In the genomic region with DNA sequence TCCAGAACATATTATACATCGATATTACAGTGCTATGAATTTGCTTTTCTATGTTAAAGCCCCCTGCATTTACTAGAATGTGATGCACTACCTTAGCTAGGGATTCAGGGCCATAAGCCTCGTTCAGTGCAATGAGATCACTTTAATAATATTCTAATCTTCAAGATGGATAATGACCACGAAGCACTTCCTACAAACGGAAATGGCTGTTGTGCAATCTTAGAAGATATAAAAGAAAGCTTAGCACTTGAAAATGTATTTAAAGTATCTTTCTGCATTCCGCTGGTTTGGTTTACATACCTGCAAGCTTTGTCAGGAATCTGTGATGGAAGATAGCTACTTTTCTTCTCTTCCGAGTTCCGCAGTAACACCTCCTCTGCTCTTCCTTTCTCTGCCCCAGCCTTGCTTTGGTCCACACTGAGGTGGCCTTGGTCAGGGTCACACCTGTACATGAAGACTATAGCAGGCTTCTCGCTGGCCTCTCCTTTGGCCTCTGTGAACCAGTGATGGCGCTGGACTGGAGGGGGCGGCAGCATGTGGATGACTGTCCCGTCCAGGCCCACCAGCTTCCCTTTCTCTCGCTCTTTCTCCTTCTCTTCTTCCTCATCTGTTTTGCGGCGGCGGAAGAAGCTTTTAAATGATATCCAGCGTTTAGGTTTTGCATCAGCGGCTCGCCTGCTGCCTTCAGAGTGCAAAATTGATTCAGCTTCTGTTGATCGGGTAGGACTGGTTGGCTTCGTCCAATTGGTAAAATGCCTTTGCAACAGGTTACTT, we compare ENCODE assay signal across 22 mouse cellular contexts.
DNase-seq lines count a peak whose midpoint lies in the region; ATAC-seq and TF ChIP-seq lines count a peak whose summit lies in the region.
"Had no signal": no experiment of that assay in that cellular context is flagged by ENCODE, and none has a peak within 500 bp of the region (broad histone marks: within the 10 kb centered on the region; RNA-seq: fewer than 3 reads in every experiment).

No protein-coding gene starts in this region.

- TF ChIP-seq POLR2A in heart, adult 2 months (IDR thresholded peaks at IDR 0.05; ENCODE audit: insufficient read depth, low read depth, low read length), result no peak
- TF ChIP-seq POLR2A in embryonic fibroblast, embryonic 13.5 days (IDR thresholded peaks at IDR 0.05; ENCODE audit: low read depth, low read length), result no peak
- TF ChIP-seq POLR2A in myocyte (IDR thresholded peaks at IDR 0.05; ENCODE audit: insufficient read length, low read depth), result no peak

- whole genome bisulfite sequencing in heart, adult 2 months, result 84% methylated on average over 20 of the region's 20 CpGs
- 91% methylated on average over 20 of the region's 20 CpGs for WGBS in heart, embryonic 10.5 days
- 78% methylated on average over 20 of the region's 20 CpGs for WGBS in liver, embryonic 12.5 days (ENCODE audit: insufficient replicate concordance)

- peak overlapping the region; percentile 9; the same call in 1 of the 2 replicates for H3K27ac ChIP-seq in heart, adult 2 months
- H3K27ac ChIP-seq in heart, embryonic 10.5 days, result no peak overlapping the region
- peak overlapping the region; percentile 38; the same call in 1 of the 2 replicates for H3K27ac ChIP-seq in embryonic fibroblast, embryonic 13.5 days (ENCODE audit: insufficient read depth, low read length)
- no peak overlapping the region for H3K27ac ChIP-seq in liver, embryonic 12.5 days
- H3K27ac ChIP-seq: hindbrain, embryonic 10.5 days; hindbrain, embryonic 13.5 days had no signal

- TF ChIP-seq CTCF in heart, adult 2 months (IDR thresholded peaks at IDR 0.05), result no peak
- no peak for TF ChIP-seq CTCF in E14TG2a.4 (conservative IDR thresholded peaks at IDR 0.05; ENCODE audit: low read length)
- TF ChIP-seq CTCF in embryonic fibroblast, embryonic 13.5 days (IDR thresholded peaks at IDR 0.05; ENCODE audit: borderline replicate concordance, insufficient read depth, low read length), result no peak

- intact Hi-C loops in heart, adult 2 months (cut with DNase I), result loop anchor here (10.0 kb wide), 1 partner anchor 377 kb away; no protein-coding TSS in a partner anchor

- H3K4me1 ChIP-seq in heart, adult 2 months (ENCODE audit: control insufficient read depth, insufficient read depth, low read length), result peaks cover 10% of the 10 kb centered on the region
- peaks cover 20% of the 10 kb centered on the region for H3K4me1 ChIP-seq in heart, embryonic 10.5 days
- peaks cover 11% of the 10 kb centered on the region; the same call in 1 of the 2 replicates for H3K4me1 ChIP-seq in E14TG2a.4 (replicated peaks; ENCODE audit: low read depth, low read length)
- H3K4me1 ChIP-seq in embryonic fibroblast, embryonic 13.5 days (ENCODE audit: control insufficient read depth, insufficient read depth, low read length), result peaks cover 2% of the 10 kb centered on the region; the same call in 1 of the 2 replicates
- H3K4me1 ChIP-seq in liver, embryonic 12.5 days, result no peaks in the 10 kb centered on the region
- H3K4me1 ChIP-seq: hindbrain, embryonic 10.5 days; hindbrain, embryonic 13.5 days had no signal

- no peak for ATAC-seq in liver, embryonic 12.5 days
- ATAC-seq: forebrain, embryonic 14.5 days; hindbrain, embryonic 16.5 days; intestine, embryonic 16.5 days had no signal

- H3ac ChIP-seq in myocyte (ENCODE audit: control insufficient read depth, insufficient read length), result no peak overlapping the region

- peaks cover 5% of the 10 kb centered on the region for H3K9me3 ChIP-seq in heart, embryonic 10.5 days
- H3K9me3 ChIP-seq in E14TG2a.4 (ENCODE audit: low read length), result no peaks in the 10 kb centered on the region
- H3K9me3 ChIP-seq in liver, embryonic 12.5 days (replicated peaks), result peaks cover 5% of the 10 kb centered on the region

- no peak for TF ChIP-seq EP300 in heart, adult 2 months (IDR thresholded peaks at IDR 0.05; ENCODE audit: insufficient read depth, low read depth, low read length)

- H3K4me2 ChIP-seq in myocyte (ENCODE audit: low read depth), result no peak overlapping the region
- H3K4me2 ChIP-seq in liver, embryonic 12.5 days, result no peak overlapping the region
- H3K4me2 ChIP-seq: heart, embryonic 11.5 days; hindbrain, embryonic 13.5 days had no signal

- no peaks in the 10 kb centered on the region for H3K27me3 ChIP-seq in heart, adult 2 months (ENCODE audit: control insufficient read depth, insufficient read depth, low read length)
- no peaks in the 10 kb centered on the region for H3K27me3 ChIP-seq in heart, embryonic 10.5 days (ENCODE audit: insufficient read depth, poor library complexity, severe bottlenecking)
- H3K27me3 ChIP-seq in E14TG2a.4 (ENCODE audit: insufficient read depth, low read length), result no peaks in the 10 kb centered on the region
- no peaks in the 10 kb centered on the region for H3K27me3 ChIP-seq in myocyte (ENCODE audit: control insufficient read depth, insufficient read depth, insufficient read length)
- no peaks in the 10 kb centered on the region for H3K27me3 ChIP-seq in liver, embryonic 12.5 days (replicated peaks)
- H3K27me3 ChIP-seq: CH12.LX; hindbrain, embryonic 13.5 days had no signal

- H3K36me3 ChIP-seq in heart, adult 2 months (ENCODE audit: control insufficient read depth, insufficient read depth, low read length), result peaks cover 18% of the 10 kb centered on the region
- peaks cover 23% of the 10 kb centered on the region; the same call in 1 of the 2 replicates for H3K36me3 ChIP-seq in heart, embryonic 10.5 days
- peaks cover 23% of the 10 kb centered on the region for H3K36me3 ChIP-seq in E14TG2a.4 (ENCODE audit: insufficient read depth, low read length)
- no peaks in the 10 kb centered on the region for H3K36me3 ChIP-seq in myocyte (ENCODE audit: control insufficient read depth, insufficient read depth)
- peaks cover 13% of the 10 kb centered on the region for H3K36me3 ChIP-seq in liver, embryonic 12.5 days

- H3K9ac ChIP-seq in heart, adult 2 months (ENCODE audit: low read depth, low read length), result no peak overlapping the region
- no peak overlapping the region for H3K9ac ChIP-seq in liver, embryonic 12.5 days
- H3K9ac ChIP-seq: hindbrain, embryonic 13.5 days had no signal

- no peaks in the 10 kb centered on the region; the same call in 1 of the 2 replicates for H3K79me2 ChIP-seq in heart, adult 2 months (replicated peaks; ENCODE audit: control insufficient read depth, insufficient read depth, low read length)
- H3K79me2 ChIP-seq in myocyte (ENCODE audit: control insufficient read depth, insufficient read depth), result peaks cover 6% of the 10 kb centered on the region

- DNase-seq in heart, adult 2 months, result no peak
- no peak for DNase-seq in heart, embryonic 10.5 days (ENCODE audit: low spot score)
- no peak for DNase-seq in urinary bladder, adult 18-20 months (ENCODE audit: low spot score in 2 of 2)
- DNase-seq in urinary bladder, postnatal 25 days (ENCODE audit: low spot score), result no peak
- DNase-seq: adrenal gland, adult 2 months; adrenal gland, postnatal 14 days; cerebellum, adult 18-20 months; cerebellum, adult 9-10 months; cerebellum, postnatal 14 days; gastrocnemius, postnatal 14 days; heart, postnatal 36 days had no signal

- H3K4me3 ChIP-seq in heart, adult 2 months, result no peak overlapping the region
- H3K4me3 ChIP-seq in heart, embryonic 10.5 days, result no peak overlapping the region
- H3K4me3 ChIP-seq in E14TG2a.4 (replicated peaks; ENCODE audit: low read length) (peak overlapping the region; percentile 33; the same call in 1 of the 2 replicates), myocyte (no peak overlapping the region)
- H3K4me3 ChIP-seq in embryonic fibroblast, embryonic 13.5 days (ENCODE audit: insufficient read depth, low read length), result no peak overlapping the region
- H3K4me3 ChIP-seq in liver, embryonic 12.5 days, result no peak overlapping the region
- H3K4me3 ChIP-seq: hindbrain, embryonic 10.5 days; hindbrain, embryonic 13.5 days had no signal

TF ChIP-seq in myocyte, 11 proteins besides CTCF, POLR2A, EP300 and RAD21:
- TF ChIP-seq CEBPB (IDR thresholded peaks at IDR 0.05; ENCODE audit: insufficient read depth, poor library complexity, severe bottlenecking) (peak; percentile 54; the same call in 1 of the 2 replicates), MYOD1 (IDR thresholded peaks at IDR 0.05; ENCODE audit: control insufficient read depth in 1 of 3, insufficient read length in 2 of 3, low read depth in 2 of 3) (no peak)

Comparison
In these comparisons a context has a peak if more than half of its experiments do, and no peak if none do; other contexts are left out.
1. H3K27ac ChIP-seq: peak in heart, adult 2 months (single experiment) and embryonic fibroblast, embryonic 13.5 days (single experiment); none in heart, embryonic 10.5 days (single experiment) and liver, embryonic 12.5 days (single experiment).